Mouse (Mus musculus): ENCODE data around the gene Crispld2. TPM values are rescaled to one million over a fixed set of nuclear protein-coding genes. Genes with fewer than 3 reads are reported as not detected.

Crispld2 gene
- polyA plus RNA-seq, 1 experiment from 2014 or later, result 2.3 TPM

Other genes with a start within 250 kb of the Crispld2 start
- gene Tldc1, start 214.0 kb upstream of the Crispld2 start, polyA plus RNA-seq (2016; fragmentation: Nextera tagmentation; extraction: Ambion mirVana), result 10.9 and 12.7 TPM in 2 replicates
- 148 and 282 TPM in 2 replicates for gene Cotl1, start 151.9 kb upstream of the Crispld2 start, polyA plus RNA-seq (2016; fragmentation: Nextera tagmentation; extraction: Ambion mirVana)
- 9.9 and 10.9 TPM in 2 replicates for gene Klhl36, start 130.2 kb upstream of the Crispld2 start, polyA plus RNA-seq (2016; fragmentation: Nextera tagmentation; extraction: Ambion mirVana)
- 167 and 176 TPM in 2 replicates for gene Usp10, start 82.1 kb upstream of the Crispld2 start, polyA plus RNA-seq (2016; fragmentation: Nextera tagmentation; extraction: Ambion mirVana)
- gene Gm20388, start 81.6 kb upstream of the Crispld2 start, polyA plus RNA-seq (2016; fragmentation: Nextera tagmentation; extraction: Ambion mirVana), result 5.6 TPM in 1 of 2 replicates, not detected in the other
- gene Zdhhc7, start 109.0 kb downstream of the Crispld2 start, polyA plus RNA-seq (2016; fragmentation: Nextera tagmentation; extraction: Ambion mirVana), result 30.4 and 31.0 TPM in 2 replicates
- gene 6430548M08Rik, start 121.7 kb downstream of the Crispld2 start, polyA plus RNA-seq (2016; fragmentation: Nextera tagmentation; extraction: Ambion mirVana), result 12.9 and 14.1 TPM in 2 replicates
- gene Fam92b, start 185.0 kb downstream of the Crispld2 start, polyA plus RNA-seq (2016; fragmentation: Nextera tagmentation; extraction: Ambion mirVana), result 2.5 and 3.2 TPM in 2 replicates
- gene Gse1, start 236.0 kb downstream of the Crispld2 start, polyA plus RNA-seq (2016; fragmentation: Nextera tagmentation; extraction: Ambion mirVana), result 20.4 and 27.0 TPM in 2 replicates

All from forebrain, embryonic 12.5 days (tissue).